Mouse (Mus musculus) embryonic stem cell, embryonic (primary cell): ENCODE measurements around the gene Dmrtc2.

Experiments
- CTCF ChIA-PET, 4 experiments: fragments of 300-600 bp in 2 of 4; fragments of 350-600 bp in 2 of 4; sonication (Branson Sonifier 250); formaldehyde crosslinking; loops; one replicate each; lab custom pipeline; 2022; ENCODE audit warnings: inconsistent platforms in 2 of 4; lab: Charles Lee
- POLR2A ChIA-PET, 4 experiments: fragments of 300-600 bp in 2 of 4; fragments of 350-600 bp in 2 of 4; sonication (Branson Sonifier 250); formaldehyde crosslinking; loops; one replicate each; lab custom pipeline; 2022; ENCODE audit warnings: antibody characterized with exemption in 4 of 4, inconsistent platforms in 1 of 4; lab: Charles Lee

Gene Dmrtc2

DNA sequence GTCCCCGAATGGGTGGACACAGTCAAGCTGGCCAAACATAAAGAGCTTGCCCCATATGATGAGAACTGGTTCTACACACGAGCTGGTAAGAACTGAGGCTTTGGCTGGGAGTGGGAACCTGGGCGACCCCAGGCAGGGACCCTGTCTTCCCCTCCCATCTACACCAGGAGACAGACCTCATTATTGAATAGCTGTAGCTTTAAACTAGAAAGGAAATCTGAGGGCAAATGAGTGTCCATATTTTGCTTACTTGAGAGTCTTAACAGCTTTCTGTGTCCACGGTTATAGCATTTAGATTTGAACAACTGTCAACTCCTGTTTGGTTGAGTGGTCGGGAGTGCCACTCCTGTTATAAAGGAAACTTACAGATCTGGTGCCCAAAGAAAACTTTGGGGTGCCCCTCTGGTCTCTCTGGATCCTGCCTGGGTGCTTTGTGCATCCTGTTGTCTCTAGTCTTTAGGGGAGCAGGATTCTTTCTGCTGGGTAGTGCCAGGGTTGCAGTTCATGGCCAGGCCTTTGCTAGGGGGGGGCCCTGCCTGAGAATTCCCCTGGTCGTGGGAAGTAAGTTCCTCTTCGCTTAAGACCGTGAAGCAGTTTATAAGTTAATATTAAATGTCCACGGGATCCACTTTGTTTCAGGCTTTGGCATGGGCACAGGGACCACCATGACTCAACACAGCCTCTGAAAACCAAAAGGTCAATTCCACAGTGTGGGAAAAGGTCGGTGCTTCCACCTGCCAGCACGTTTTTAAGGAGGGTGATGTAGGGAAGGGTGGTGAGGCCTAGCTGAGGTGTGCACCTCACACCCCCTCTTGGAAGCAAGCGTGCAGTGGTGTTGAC lies 15.8 kb downstream of the Dmrtc2 start:
- POLR2A ChIA-PET, result interaction anchor here (0.6 to 18.4 kb wide), 45 partner anchors 8 to 781 kb away, joined by 3 to 436 read pairs (median 6); partner anchors contain the start of genes Arhgef1 (in 3 of the 4), Dmrtc2 (in 3 of the 4), Lypd4 (in 3 of the 4) and Rabac1 (in 2 of the 4)

DNA sequence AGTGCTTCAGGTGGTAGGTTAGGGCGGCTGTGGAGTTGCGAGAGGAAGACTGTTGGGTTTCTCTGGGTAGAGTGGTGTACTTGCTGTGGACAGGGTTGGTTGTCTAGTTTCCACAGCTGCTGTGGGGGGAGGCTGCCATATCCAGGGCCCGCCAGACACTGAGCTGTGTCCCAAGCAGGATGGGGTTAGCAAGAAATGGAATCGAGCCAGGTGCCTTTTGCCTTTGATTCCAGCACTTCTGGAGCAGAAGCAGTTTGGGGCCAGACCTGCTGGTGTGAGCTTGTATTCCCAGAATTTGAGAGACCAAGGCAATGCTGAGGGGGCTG lies 16.4 kb downstream of the Dmrtc2 start:
- ChIA-PET CTCF (no interaction called here), POLR2A (interaction anchor here (0.6 to 18.4 kb wide), 40 partner anchors 8 to 781 kb away, joined by 3 to 436 read pairs (median 6); partner anchors contain the start of genes Arhgef1 (in 3 of the 4), Dmrtc2 (in 3 of the 4), Lypd4 (in 3 of the 4) and Rabac1 (in 2 of the 4))

More for the DNA sequence above, 15.8 kb downstream of the Dmrtc2 start:
- CTCF ChIA-PET, result interaction anchor here in 2 of 4 experiments (0.6 to 2.4 kb wide), 2 partner anchors 18 to 302 kb away, joined by 4 to 15 read pairs; no protein-coding TSS in a partner anchor

- ChIA-PET CTCF (interaction anchor here in 1 of 4 experiments (1.0 to 1.1 kb wide), 2 partner anchors 70 to 78 kb away, joined by 3 to 4 read pairs; no protein-coding TSS in a partner anchor), POLR2A (interaction anchor here (0.6 to 18.4 kb wide), 47 partner anchors 7 to 369 kb away, joined by 3 to 436 read pairs (median 4); partner anchors contain the start of genes Arhgef1 (in 3 of the 4), Dmrtc2 (in 3 of the 4), Lypd4 (in 3 of the 4) and Rabac1 (in 3 of the 4))
Measured at GRCm38 (mm10) chr7:24887096-24887495, 17.2 kb downstream of the Dmrtc2 start.

GRCm38 (mm10) chr7:24889431-24890220 lies 19.8 kb downstream of the Dmrtc2 start:
- CTCF ChIA-PET, result interaction anchor here (0.5 to 7.1 kb wide), 31 partner anchors 8 to 428 kb away, joined by 3 to 92 read pairs (median 5); partner anchors contain the start of genes Arhgef1 (in 2 of the 4) and Rabac1 (in 2 of the 4)
- POLR2A ChIA-PET, result interaction anchor here (0.5 to 18.4 kb wide), 92 partner anchors 9 to 590 kb away, joined by 3 to 436 read pairs (median 6); partner anchors contain the start of genes Arhgef1 (in 4 of the 4), Dmrtc2 (in 4 of the 4), Lypd4 (in 4 of the 4) and Rabac1 (in 3 of the 4)

GRCm38 (mm10) chr7:24890281-24891216 lies 20.7 kb downstream of the Dmrtc2 start:
- CTCF ChIA-PET, result interaction anchor here (0.5 to 7.1 kb wide), 36 partner anchors 9 to 429 kb away, joined by 3 to 92 read pairs (median 5); partner anchors contain the start of genes Arhgef1 (in 2 of the 4) and Rabac1 (in 2 of the 4)
- POLR2A ChIA-PET, result interaction anchor here (0.6 to 18.4 kb wide), 110 partner anchors 9 to 608 kb away, joined by 3 to 436 read pairs (median 5); partner anchors contain the start of genes Arhgef1 (in 4 of the 4), Dmrtc2 (in 4 of the 4), Lypd4 (in 4 of the 4) and Rabac1 (in 4 of the 4)

GRCm38 (mm10) chr7:24891241-24892124 lies 21.6 kb downstream of the Dmrtc2 start:
- POLR2A ChIA-PET, result interaction anchor here (0.6 to 18.4 kb wide), 71 partner anchors 6 to 609 kb away, joined by 3 to 436 read pairs (median 8); partner anchors contain the start of genes Arhgef1 (in 4 of the 4), Dmrtc2 (in 3 of the 4), Lypd4 (in 3 of the 4) and Rabac1 (in 3 of the 4)
- CTCF ChIA-PET, result interaction anchor here (0.7 to 7.1 kb wide), 17 partner anchors 10 to 81 kb away, joined by 3 to 92 read pairs (median 7); partner anchors contain the start of genes Arhgef1 (in 1 of the 4) and Rabac1 (in 1 of the 4)

- POLR2A ChIA-PET, result interaction anchor here (0.6 to 18.4 kb wide), 38 partner anchors 7 to 508 kb away, joined by 3 to 436 read pairs (median 8); partner anchors contain the start of genes Arhgef1 (in 4 of the 4), Dmrtc2 (in 3 of the 4), Lypd4 (in 3 of the 4) and Rps19 (in 3 of the 4)
- CTCF ChIA-PET, result interaction anchor here in 2 of 4 experiments (0.7 to 7.1 kb wide), 3 partner anchors 13 to 58 kb away, joined by 4 to 92 read pairs (median 19); partner anchors contain the start of gene Arhgef1 (in 1 of the 2)
Measured at GRCm38 (mm10) chr7:24892125-24892583, 22.3 kb downstream of the Dmrtc2 start.

GRCm38 (mm10) chr7:24895749-24896148 lies 25.9 kb downstream of the Dmrtc2 start:
- CTCF ChIA-PET, result interaction anchor here in 2 of 4 experiments (0.6 to 7.1 kb wide), 3 partner anchors 10 to 422 kb away, joined by 3 to 92 read pairs (median 3); partner anchors contain the start of gene Arhgef1 (in 1 of the 2)

DNA sequence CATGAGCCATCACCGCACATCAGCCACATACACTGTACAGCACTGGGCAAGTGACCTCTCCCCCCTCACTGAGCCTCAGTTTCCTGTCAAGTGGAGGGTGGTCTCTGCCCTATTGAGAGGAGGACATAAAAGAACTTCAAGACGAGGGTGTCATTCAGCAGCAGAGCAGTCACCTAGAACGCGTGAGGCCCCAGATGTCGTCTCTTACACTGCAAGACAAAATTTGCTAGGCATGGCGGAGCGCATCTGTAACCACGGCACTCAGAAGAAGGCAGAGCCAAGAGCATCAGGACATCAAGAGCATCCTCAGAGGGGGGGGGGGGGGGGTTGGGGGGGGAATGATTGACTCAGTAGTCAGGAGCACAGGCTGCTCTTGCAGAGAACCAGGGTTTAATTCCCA lies 26.4 kb downstream of the Dmrtc2 start:
- CTCF ChIA-PET, result interaction anchor here in 2 of 4 experiments (0.6 to 7.1 kb wide), 3 partner anchors 9 to 422 kb away, joined by 3 to 92 read pairs (median 3); partner anchors contain the start of gene Arhgef1 (in 1 of the 2)
- POLR2A ChIA-PET, result interaction anchor here (0.7 to 18.4 kb wide), 14 partner anchors 5 to 257 kb away, joined by 3 to 436 read pairs (median 6); partner anchors contain the start of genes Arhgef1 (in 2 of the 4), Rps19 (in 2 of the 4), Cd79a (in 1 of the 4) and Dmrtc2 (in 1 of the 4)

More at GRCm38 (mm10) chr7:24895749-24896148, 25.9 kb downstream of the Dmrtc2 start:
- POLR2A ChIA-PET, result interaction anchor here (0.6 to 18.4 kb wide), 18 partner anchors 5 to 258 kb away, joined by 3 to 436 read pairs (median 5); partner anchors contain the start of genes Rps19 (in 3 of the 4), Arhgef1 (in 2 of the 4), Cd79a (in 1 of the 4) and Dmrtc2 (in 1 of the 4)

GRCm38 (mm10) chr7:24897224-24897623 lies 27.4 kb downstream of the Dmrtc2 start, which contains the start of gene Cd79a:
Cd79a (plus strand) TSS chr7:24897381.
- ChIA-PET CTCF (no interaction called here), POLR2A (interaction anchor here in 2 of 4 experiments (0.7 to 18.4 kb wide), 9 partner anchors 4 to 108 kb away, joined by 3 to 436 read pairs (median 410); partner anchors contain the start of genes Arhgef1 (in 2 of the 2), Rps19 (in 2 of the 2), Cd79a (in 1 of the 2) and Dmrtc2 (in 1 of the 2))

- ChIA-PET POLR2A (interaction anchor here in 2 of 4 experiments (0.7 to 14.8 kb wide), 4 partner anchors 8 to 51 kb away, joined by 3 to 436 read pairs (median 206); partner anchors contain the start of gene Rps19 (in 2 of the 2)), CTCF (no interaction called here)
Measured at GRCm38 (mm10) chr7:24897959-24898358, 28.1 kb downstream of the Dmrtc2 start.

GRCm38 (mm10) chr7:24901114-24901513 lies 31.3 kb downstream of the Dmrtc2 start:
- ChIA-PET POLR2A (interaction anchor here in 3 of 4 experiments (8.4 to 14.8 kb wide), 3 partner anchors 10 to 13 kb away, joined by 98 to 436 read pairs (median 410); partner anchors contain the start of gene Rps19 (in 2 of the 3)), CTCF (interaction anchor here in 1 of 4 experiments (2.2 kb wide), 1 partner anchor 50 kb away, joined by 5 read pairs; no protein-coding TSS in a partner anchor)

DNA sequence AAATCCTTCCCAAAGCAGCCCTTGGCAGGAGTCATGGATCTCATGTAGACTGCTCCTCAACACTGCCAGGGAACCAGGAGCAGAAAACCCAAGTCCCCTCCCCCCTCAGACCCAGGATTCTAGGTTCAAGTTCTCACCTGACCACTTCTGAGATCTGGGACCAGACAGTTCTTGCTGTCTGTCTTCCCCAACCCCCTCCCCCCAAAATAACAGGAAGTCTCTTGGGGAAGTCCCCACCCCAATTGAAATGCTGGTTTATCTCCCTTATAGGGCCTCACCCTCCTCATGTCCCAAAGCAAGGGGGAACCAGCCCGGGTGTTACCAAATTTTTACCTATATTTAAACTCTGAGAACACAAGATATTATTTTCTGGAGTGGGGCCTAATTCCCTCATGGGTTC lies 32.0 kb downstream of the Dmrtc2 start:
- POLR2A ChIA-PET, result interaction anchor here (0.7 to 14.8 kb wide), 11 partner anchors 11 to 249 kb away, joined by 3 to 436 read pairs (median 4); partner anchors contain the start of genes Rps19 (in 3 of the 4) and Rabac1 (in 1 of the 4)
- CTCF ChIA-PET, result interaction anchor here in 1 of 4 experiments (2.2 to 6.6 kb wide), 2 partner anchors 9 to 49 kb away, joined by 5 to 92 read pairs; no protein-coding TSS in a partner anchor

- ChIA-PET POLR2A (interaction anchor here (0.5 to 14.8 kb wide), 18 partner anchors 11 to 882 kb away, joined by 3 to 436 read pairs (median 4); partner anchors contain the start of genes Rps19 (in 3 of the 4), Dmrtc2 (in 1 of the 4), Lypd4 (in 1 of the 4) and Rabac1 (in 1 of the 4)), CTCF (interaction anchor here in 2 of 4 experiments (0.6 to 6.6 kb wide), 3 partner anchors 9 to 66 kb away, joined by 4 to 92 read pairs (median 4); no protein-coding TSS in a partner anchor)
Measured at GRCm38 (mm10) chr7:24902264-24902629, 32.4 kb downstream of the Dmrtc2 start.
